Mouse (Mus musculus): ENCODE measurements at regions not wholly inside any gene's neighbourhood (a gene's known extent, or its start where the extent isn't known, plus 50 kb on each side); places are given as distances from the start of the nearest gene placed in this dataset.
"Not testable (repeated sequence)": the region's sequence is repeated elsewhere in the genome, so short reads cannot be mapped to it uniquely, and the experiment has no call there.

GRCm38 (mm10) chr1:113550172-113550571, 1685.5 kb upstream of the Dsel start:
- DNase-seq: no peak

- DNase-seq: peak in 1 of 2 experiments; percentile 4
These were observed 1675.3 kb upstream of the Dsel start for GRCm38 (mm10) chr1:113539981-113540380.

GRCm38 (mm10) chr1:113530553-113530952, 1665.8 kb upstream of the Dsel start:
- no peak for DNase-seq

- DNase-seq: no peak
These were observed 1631.3 kb upstream of the Dsel start for GRCm38 (mm10) chr1:113495987-113496386.

- no peak for DNase-seq
These were observed 1625.7 kb upstream of the Dsel start for GRCm38 (mm10) chr1:113490243-113491003.

GRCm38 (mm10) chr1:113456538-113457273, 1592.0 kb upstream of the Dsel start:
- DNase-seq: no peak

- no peak for DNase-seq
These were observed 1569.0 kb upstream of the Dsel start for GRCm38 (mm10) chr1:113433701-113434100.

- DNase-seq: no peak
These were observed 1566.5 kb upstream of the Dsel start for GRCm38 (mm10) chr1:113431266-113431665.

- DNase-seq: peak; percentile 6 to 30
These were observed 1548.1 kb upstream of the Dsel start for GRCm38 (mm10) chr1:113412858-113413257.

GRCm38 (mm10) chr1:113395267-113395824, 1530.6 kb upstream of the Dsel start:
- no peak for DNase-seq

- DNase-seq: not testable (repeated sequence)
These were observed 1529.6 kb upstream of the Dsel start for GRCm38 (mm10) chr1:113394326-113394725.

GRCm38 (mm10) chr1:113392962-113393361, 1528.2 kb upstream of the Dsel start:
- no peak for DNase-seq

- no peak for DNase-seq
These were observed 1525.2 kb upstream of the Dsel start for GRCm38 (mm10) chr1:113389920-113390319.

- DNase-seq: no peak
These were observed 1520.2 kb upstream of the Dsel start for GRCm38 (mm10) chr1:113384888-113385430.

- DNase-seq: no peak
These were observed 1519.0 kb upstream of the Dsel start for GRCm38 (mm10) chr1:113383717-113384116.

- DNase-seq: no peak
These were observed 1508.0 kb upstream of the Dsel start for GRCm38 (mm10) chr1:113372679-113373078.

GRCm38 (mm10) chr1:113358242-113358641, 1493.5 kb upstream of the Dsel start:
- DNase-seq: no peak

GRCm38 (mm10) chr1:113308037-113308436, 1443.3 kb upstream of the Dsel start:
- DNase-seq: no peak

- DNase-seq: no peak
These were observed 1433.1 kb upstream of the Dsel start for GRCm38 (mm10) chr1:113297807-113298206.

GRCm38 (mm10) chr1:113288242-113288641, 1423.5 kb upstream of the Dsel start:
- DNase-seq: no peak

- DNase-seq: no peak
These were observed 1419.4 kb upstream of the Dsel start for GRCm38 (mm10) chr1:113284122-113284521.

GRCm38 (mm10) chr1:113259421-113259820, 1394.7 kb upstream of the Dsel start:
- DNase-seq: no peak

GRCm38 (mm10) chr1:113247325-113247724, 1382.6 kb upstream of the Dsel start:
- DNase-seq: peak; percentile 7 to 13

GRCm38 (mm10) chr1:113210095-113210494, 1345.4 kb upstream of the Dsel start:
- DNase-seq: no peak

Data from kidney, postnatal 4 days (tissue).